Mouse (Mus musculus): ENCODE data around the gene Gm11596. TPM values are rescaled to one million over a fixed set of nuclear protein-coding genes. Genes with fewer than 3 reads are reported as not detected.
"Not testable (repeated sequence)": the region's sequence is repeated elsewhere in the genome, so short reads cannot be mapped to it uniquely, and the experiment has no call there.

The Gm11596 gene
- polyA plus RNA-seq (2015; fragmentation: Nextera tagmentation; extraction: Ambion mirVana) = not detected in 2 replicates

GRCm38 (mm10) chr11:99793367-99793766 is at the start of gene Gm11596:
TSS of gene Gm11596 (minus strand) at chr11:99793467.
- no peaks in the 10 kb centered on the region for H3K9me3 ChIP-seq
- no peak within 1 kb of the TSS for H3K4me2 ChIP-seq
- H3K4me1 ChIP-seq (replicated peaks) = no peaks in the 10 kb centered on the region
- H3K9ac ChIP-seq = no peak within 1 kb of the TSS
- 86% methylated on average over 2 of the region's 2 CpGs for WGBS
- no peak within 1 kb of the TSS for H3K27ac ChIP-seq (replicated peaks)
- no peaks in the 10 kb centered on the region for H3K27me3 ChIP-seq
- ATAC-seq (ENCODE audit: low FRiP score, low read depth) = no peak
- H3K36me3 ChIP-seq = no peaks in the 10 kb centered on the region
- H3K4me3 ChIP-seq = no peak within 1 kb of the TSS

- H3K9ac ChIP-seq = no peak overlapping the region
- no peak overlapping the region for H3K4me3 ChIP-seq
- no peak overlapping the region for H3K4me2 ChIP-seq
- H3K4me1 ChIP-seq (replicated peaks) = no peaks in the 10 kb centered on the region
- 77% methylated on average over 1 of the region's 1 CpGs for WGBS
- H3K36me3 ChIP-seq = no peaks in the 10 kb centered on the region
- no peaks in the 10 kb centered on the region for H3K9me3 ChIP-seq
- no peak overlapping the region for H3K27ac ChIP-seq (replicated peaks)
- no peaks in the 10 kb centered on the region for H3K27me3 ChIP-seq
- no peak for ATAC-seq (ENCODE audit: low FRiP score, low read depth)
These were observed 48.9 kb upstream of the Gm11596 start for GRCm38 (mm10) chr11:99842185-99842584.

- no peaks in the 10 kb centered on the region for H3K4me1 ChIP-seq (replicated peaks)
- H3K27me3 ChIP-seq = no peaks in the 10 kb centered on the region
- no peaks in the 10 kb centered on the region for H3K36me3 ChIP-seq
- H3K9ac ChIP-seq = no peak within 1 kb of the TSS
- no peak within 1 kb of the TSS for H3K4me2 ChIP-seq
- H3K9me3 ChIP-seq = no peaks in the 10 kb centered on the region
- 78% methylated on average over 1 of the region's 1 CpGs for WGBS
- H3K4me3 ChIP-seq = no peak within 1 kb of the TSS
- H3K27ac ChIP-seq (replicated peaks) = no peak within 1 kb of the TSS
- ATAC-seq (ENCODE audit: low FRiP score, low read depth) = no peak
These were observed 44.7 kb upstream of the Gm11596 start, which contains the start of gene 2300003K06Rik for GRCm38 (mm10) chr11:99837966-99838365. TSS of gene 2300003K06Rik (minus strand) at chr11:99838066.

GRCm38 (mm10) chr11:99815566-99815965 is 22.3 kb upstream of the Gm11596 start, which contains the start of gene Gm11564:
TSS of gene Gm11564 (minus strand) at chr11:99815666.
- not testable (repeated sequence) for H3K9ac ChIP-seq; H3K27ac ChIP-seq (replicated peaks); H3K9me3 ChIP-seq; H3K4me3 ChIP-seq; H3K27me3 ChIP-seq; H3K4me1 ChIP-seq (replicated peaks); ATAC-seq (ENCODE audit: low FRiP score, low read depth); H3K4me2 ChIP-seq; H3K36me3 ChIP-seq
- WGBS = 90% methylated on average over 2 of the region's 2 CpGs

GRCm38 (mm10) chr11:99809792-99810191 is 16.5 kb upstream of the Gm11596 start, which contains the start of gene Krtap4-13:
TSS of gene Krtap4-13 (minus strand) at chr11:99809892.
- H3K4me3 ChIP-seq; H3K4me2 ChIP-seq; H3K36me3 ChIP-seq; H3K27me3 ChIP-seq; H3K27ac ChIP-seq (replicated peaks); ATAC-seq (ENCODE audit: low FRiP score, low read depth); H3K4me1 ChIP-seq (replicated peaks); H3K9me3 ChIP-seq; H3K9ac ChIP-seq: not testable (repeated sequence)

- H3K9ac ChIP-seq; H3K27ac ChIP-seq (replicated peaks); ATAC-seq (ENCODE audit: low FRiP score, low read depth); H3K27me3 ChIP-seq; H3K9me3 ChIP-seq; H3K4me1 ChIP-seq (replicated peaks); H3K4me2 ChIP-seq; H3K4me3 ChIP-seq; H3K36me3 ChIP-seq: not testable (repeated sequence)
- no CpG with 5 or more reads among the region's 1 CpGs for WGBS
These were observed 11.1 kb upstream of the Gm11596 start, which contains the start of gene Gm11554 for GRCm38 (mm10) chr11:99804346-99804745. TSS of gene Gm11554 (minus strand) at chr11:99804446.

GRCm38 (mm10) chr11:99798832-99799231 is 5.6 kb upstream of the Gm11596 start, which contains the start of gene Gm11569:
TSS of gene Gm11569 (minus strand) at chr11:99798932.
- not testable (repeated sequence) for H3K4me2 ChIP-seq; H3K9me3 ChIP-seq; H3K36me3 ChIP-seq; ATAC-seq (ENCODE audit: low FRiP score, low read depth); H3K4me3 ChIP-seq; H3K27me3 ChIP-seq; H3K9ac ChIP-seq; H3K4me1 ChIP-seq (replicated peaks); H3K27ac ChIP-seq (replicated peaks)
- WGBS = no CpG with 5 or more reads among the region's 1 CpGs

- not testable (repeated sequence) for ATAC-seq (ENCODE audit: low FRiP score, low read depth); H3K36me3 ChIP-seq; H3K9ac ChIP-seq; H3K4me2 ChIP-seq; H3K4me3 ChIP-seq; H3K27ac ChIP-seq (replicated peaks); H3K9me3 ChIP-seq; H3K4me1 ChIP-seq (replicated peaks); H3K27me3 ChIP-seq
These were observed 8.4 kb downstream of the Gm11596 start, which contains the start of gene Krtap4-9 for GRCm38 (mm10) chr11:99784900-99785299. TSS of gene Krtap4-9 (plus strand) at chr11:99785200.

GRCm38 (mm10) chr11:99780604-99781003 is 12.7 kb downstream of the Gm11596 start, which contains the start of gene Krtap4-8:
TSS of gene Krtap4-8 (minus strand) at chr11:99780704.
- Histone ChIP-seq H3K4me3 (no peak within 1 kb of the TSS), H3K27ac (replicated peaks) (no peak within 1 kb of the TSS), H3K9me3 (no peaks in the 10 kb centered on the region), H3K4me2 (no peak within 1 kb of the TSS), H3K9ac (no peak within 1 kb of the TSS), H3K36me3 (no peaks in the 10 kb centered on the region), H3K4me1 (replicated peaks) (no peaks in the 10 kb centered on the region), H3K27me3 (no peaks in the 10 kb centered on the region)
- WGBS = 99% methylated on average over 2 of the region's 2 CpGs
- ATAC-seq (ENCODE audit: low FRiP score, low read depth) = no peak

- no peak for ATAC-seq (ENCODE audit: low FRiP score, low read depth)
- no peaks in the 10 kb centered on the region for H3K36me3 ChIP-seq
- no peak overlapping the region for H3K27ac ChIP-seq (replicated peaks)
- no peaks in the 10 kb centered on the region for H3K4me1 ChIP-seq (replicated peaks)
- no peak overlapping the region for H3K4me3 ChIP-seq
- WGBS = 43% methylated on average over 7 of the region's 7 CpGs
- no peak overlapping the region for H3K4me2 ChIP-seq
- no peaks in the 10 kb centered on the region for H3K9me3 ChIP-seq
- no peaks in the 10 kb centered on the region for H3K27me3 ChIP-seq
- no peak overlapping the region for H3K9ac ChIP-seq
These were observed 14.9 kb downstream of the Gm11596 start for GRCm38 (mm10) chr11:99778401-99778800.

- H3K9me3 ChIP-seq; H3K4me3 ChIP-seq; ATAC-seq (ENCODE audit: low FRiP score, low read depth); H3K9ac ChIP-seq; H3K4me2 ChIP-seq; H3K27me3 ChIP-seq; H3K27ac ChIP-seq (replicated peaks); H3K36me3 ChIP-seq; H3K4me1 ChIP-seq (replicated peaks): not testable (repeated sequence)
These were observed 20.5 kb downstream of the Gm11596 start, which contains the start of gene Gm11595 for GRCm38 (mm10) chr11:99772813-99773212. TSS of gene Gm11595 (minus strand) at chr11:99772913.

- no peaks in the 10 kb centered on the region for H3K9me3 ChIP-seq
- H3K9ac ChIP-seq = no peak overlapping the region
- no peak for ATAC-seq (ENCODE audit: low FRiP score, low read depth)
- no peaks in the 10 kb centered on the region for H3K4me1 ChIP-seq (replicated peaks)
- no peak overlapping the region for H3K27ac ChIP-seq (replicated peaks)
- no peaks in the 10 kb centered on the region for H3K27me3 ChIP-seq
- no peak overlapping the region for H3K4me2 ChIP-seq
- WGBS = 82% methylated on average over 2 of the region's 2 CpGs
- no peaks in the 10 kb centered on the region for H3K36me3 ChIP-seq
- no peak overlapping the region for H3K4me3 ChIP-seq
These were observed 24.9 kb downstream of the Gm11596 start for GRCm38 (mm10) chr11:99768410-99768809.

- Histone ChIP-seq H3K27ac (replicated peaks) (no peak overlapping the region), H3K4me3 (no peak overlapping the region), H3K36me3 (no peaks in the 10 kb centered on the region), H3K9ac (no peak overlapping the region), H3K9me3 (no peaks in the 10 kb centered on the region), H3K4me1 (replicated peaks) (no peaks in the 10 kb centered on the region), H3K27me3 (no peaks in the 10 kb centered on the region), H3K4me2 (no peak overlapping the region)
- ATAC-seq (ENCODE audit: low FRiP score, low read depth) = no peak
- WGBS = 96% methylated on average over 1 of the region's 1 CpGs
These were observed 34.4 kb downstream of the Gm11596 start for GRCm38 (mm10) chr11:99758877-99759276.

Data from hindbrain, embryonic 15.5 days (tissue).